Mouse (Mus musculus) adrenal gland, adult 18-20 months (tissue): ENCODE measurements around the gene Naa11. TPM values are rescaled to one million over a fixed set of nuclear protein-coding genes. Genes with fewer than 3 reads are reported as not detected.

Experiments used
- DNase-seq, 2 experiments: peaks; one replicate each; pipeline ENCODE4 v3.0.0; 2021 to 2022; ENCODE audit warnings: low spot score in 2 of 2
- total RNA-seq, 2 experiments: library from RNA; stranded (reverse); gene quantifications; 1 replicate in 1 of 2; 2 replicates in 1 of 2; pipeline ENCODE4 v1.2.3; 2021

Naa11 gene
- total RNA-seq, 2 experiments from 2014 or later, result not detected

GRCm38 (mm10) chr5:97345732-97346253 lies 46.4 kb downstream of the Naa11 start:
- no peak for DNase-seq

GRCm38 (mm10) chr5:97345129-97345528 lies 47.0 kb downstream of the Naa11 start:
- no peak for DNase-seq

DNA sequence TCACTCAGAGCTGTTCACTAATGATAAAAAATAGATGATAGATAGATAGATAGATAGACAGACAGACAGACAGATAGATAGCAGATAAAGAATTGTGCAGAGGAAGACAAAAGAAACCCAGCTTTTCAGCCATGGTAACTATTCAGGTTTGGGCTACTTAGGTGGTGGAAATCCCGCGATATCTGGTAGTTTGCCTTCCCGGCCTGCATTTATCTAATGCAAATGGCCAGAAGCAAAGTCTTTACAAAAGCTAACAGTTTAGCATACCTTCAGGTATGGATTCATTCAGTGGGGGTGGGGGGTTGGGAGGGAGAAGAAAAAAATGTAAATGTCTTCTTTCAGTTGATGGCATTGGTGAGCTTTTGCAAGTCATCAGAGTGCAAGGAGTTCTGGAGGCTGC lies 48.0 kb downstream of the Naa11 start:
- no peak for DNase-seq

GRCm38 (mm10) chr5:97334794-97335193 lies 57.4 kb downstream of the Naa11 start:
- DNase-seq, result no peak

Other genes with a start within 250 kb of the Naa11 start
- gene Gk2, start 64.6 kb upstream of the Naa11 start, total RNA-seq, result not detected